Mouse (Mus musculus): Measurements from ENCODE around the gene Fignl1. TPM values are rescaled to one million over a fixed set of nuclear protein-coding genes. Genes with fewer than 3 reads are reported as not detected.
A peak's percentile ranks its signal among the peaks of the same experiment; 100 is the strongest.

Fignl1 gene
- polyA plus RNA-seq, 1 experiment from 2014 or later, result 76.2 TPM

- 34% methylated on average over 3 of the region's 3 CpGs for WGBS (ENCODE audit: insufficient replicate concordance)
- H3K9ac ChIP-seq (ENCODE audit: low read depth, low read length), result no peak overlapping the region
- H3K36me3 ChIP-seq (ENCODE audit: control insufficient read depth, insufficient read depth), result no peaks in the 10 kb centered on the region
- H3K4me3 ChIP-seq (ENCODE audit: low read depth, low read length), result no peak overlapping the region
- no peaks in the 10 kb centered on the region for H3K9me3 ChIP-seq (replicated peaks; ENCODE audit: control insufficient read depth, low read length)
- ATAC-seq (ENCODE audit: low read depth), result no peak
- H3K27ac ChIP-seq (ENCODE audit: low read length), result peak overlapping the region; percentile 67
- no peaks in the 10 kb centered on the region for H3K27me3 ChIP-seq (ENCODE audit: control insufficient read depth, insufficient read depth, low read depth, low read length)
- peaks cover 52% of the 10 kb centered on the region for H3K4me1 ChIP-seq (ENCODE audit: control insufficient read depth, low read depth, low read length)
- no peak overlapping the region for H3K4me2 ChIP-seq (ENCODE audit: low read depth, low read length)
Observed at GRCm38 (mm10) chr11:11820737-11821136, 12.0 kb upstream of the Fignl1 start.

GRCm38 (mm10) chr11:11820251-11820650, 11.5 kb upstream of the Fignl1 start:
- WGBS (ENCODE audit: insufficient replicate concordance), result 3% methylated on average over 2 of the region's 2 CpGs
- H3K27me3 ChIP-seq (ENCODE audit: control insufficient read depth, insufficient read depth, low read depth, low read length), result no peaks in the 10 kb centered on the region
- H3K9me3 ChIP-seq (replicated peaks; ENCODE audit: control insufficient read depth, low read length), result no peaks in the 10 kb centered on the region
- H3K4me2 ChIP-seq (ENCODE audit: low read depth, low read length), result no peak overlapping the region
- ATAC-seq (ENCODE audit: low read depth), result peak; percentile 28
- H3K4me3 ChIP-seq (ENCODE audit: low read depth, low read length), result no peak overlapping the region
- no peak overlapping the region for H3K9ac ChIP-seq (ENCODE audit: low read depth, low read length)
- H3K36me3 ChIP-seq (ENCODE audit: control insufficient read depth, insufficient read depth), result no peaks in the 10 kb centered on the region
- H3K27ac ChIP-seq (ENCODE audit: low read length), result peak overlapping the region; percentile 67
- H3K4me1 ChIP-seq (ENCODE audit: control insufficient read depth, low read depth, low read length), result peaks cover 56% of the 10 kb centered on the region

- no peak overlapping the region for H3K9ac ChIP-seq (ENCODE audit: low read depth, low read length)
- no peaks in the 10 kb centered on the region for H3K27me3 ChIP-seq (ENCODE audit: control insufficient read depth, insufficient read depth, low read depth, low read length)
- 80% methylated on average over 5 of the region's 5 CpGs for WGBS (ENCODE audit: insufficient replicate concordance)
- H3K27ac ChIP-seq (ENCODE audit: low read length), result no peak overlapping the region
- no peak overlapping the region for H3K4me2 ChIP-seq (ENCODE audit: low read depth, low read length)
- no peak for ATAC-seq (ENCODE audit: low read depth)
- no peak overlapping the region for H3K4me3 ChIP-seq (ENCODE audit: low read depth, low read length)
- no peaks in the 10 kb centered on the region for H3K9me3 ChIP-seq (replicated peaks; ENCODE audit: control insufficient read depth, low read length)
- H3K4me1 ChIP-seq (ENCODE audit: control insufficient read depth, low read depth, low read length), result peaks cover 59% of the 10 kb centered on the region
- H3K36me3 ChIP-seq (ENCODE audit: control insufficient read depth, insufficient read depth), result no peaks in the 10 kb centered on the region
Observed at GRCm38 (mm10) chr11:11819206-11819605, 10.4 kb upstream of the Fignl1 start.

GRCm38 (mm10) chr11:11818797-11819196, 10.0 kb upstream of the Fignl1 start:
- Histone ChIP-seq H3K4me3 (ENCODE audit: low read depth, low read length) (no peak overlapping the region), H3K27ac (ENCODE audit: low read length) (peak overlapping the region; percentile 24; the same call in 1 of the 2 replicates), H3K27me3 (ENCODE audit: control insufficient read depth, insufficient read depth, low read depth, low read length) (no peaks in the 10 kb centered on the region), H3K4me1 (ENCODE audit: control insufficient read depth, low read depth, low read length) (peaks cover 54% of the 10 kb centered on the region), H3K4me2 (ENCODE audit: low read depth, low read length) (no peak overlapping the region), H3K36me3 (ENCODE audit: control insufficient read depth, insufficient read depth) (no peaks in the 10 kb centered on the region), H3K9ac (ENCODE audit: low read depth, low read length) (no peak overlapping the region), H3K9me3 (replicated peaks; ENCODE audit: control insufficient read depth, low read length) (no peaks in the 10 kb centered on the region)
- ATAC-seq (ENCODE audit: low read depth), result no peak
- 93% methylated on average over 6 of the region's 6 CpGs for WGBS (ENCODE audit: insufficient replicate concordance)

- peak overlapping the region; percentile 81 for H3K27ac ChIP-seq (ENCODE audit: low read length)
- ATAC-seq (ENCODE audit: low read depth), result peak; percentile 91
- H3K36me3 ChIP-seq (ENCODE audit: control insufficient read depth, insufficient read depth), result no peaks in the 10 kb centered on the region
- H3K9me3 ChIP-seq (replicated peaks; ENCODE audit: control insufficient read depth, low read length), result no peaks in the 10 kb centered on the region
- H3K4me1 ChIP-seq (ENCODE audit: control insufficient read depth, low read depth, low read length), result peaks cover 38% of the 10 kb centered on the region
- no peaks in the 10 kb centered on the region for H3K27me3 ChIP-seq (ENCODE audit: control insufficient read depth, insufficient read depth, low read depth, low read length)
- peak overlapping the region; percentile 52 for H3K4me2 ChIP-seq (ENCODE audit: low read depth, low read length)
- H3K4me3 ChIP-seq (ENCODE audit: low read depth, low read length), result peak overlapping the region; percentile 8
- peak overlapping the region; percentile 12 for H3K9ac ChIP-seq (ENCODE audit: low read depth, low read length)
- WGBS (ENCODE audit: insufficient replicate concordance), result 22% methylated on average over 3 of the region's 3 CpGs
Observed at GRCm38 (mm10) chr11:11815737-11816136, 7.0 kb upstream of the Fignl1 start.

- Histone ChIP-seq H3K9me3 (replicated peaks; ENCODE audit: control insufficient read depth, low read length) (no peaks in the 10 kb centered on the region), H3K4me1 (ENCODE audit: control insufficient read depth, low read depth, low read length) (peaks cover 46% of the 10 kb centered on the region), H3K36me3 (ENCODE audit: control insufficient read depth, insufficient read depth) (no peaks in the 10 kb centered on the region), H3K27me3 (ENCODE audit: control insufficient read depth, insufficient read depth, low read depth, low read length) (no peaks in the 10 kb centered on the region), H3K4me2 (ENCODE audit: low read depth, low read length) (peak overlapping the region; percentile 42), H3K9ac (ENCODE audit: low read depth, low read length) (0 out of 2 replicates have a peak overlapping the region, but pooled peaks have one; percentile 10), H3K27ac (ENCODE audit: low read length) (peak overlapping the region; percentile 53), H3K4me3 (ENCODE audit: low read depth, low read length) (peak overlapping the region; percentile 16; the same call in 1 of the 2 replicates)
- peak; percentile 46 for ATAC-seq (ENCODE audit: low read depth)
- WGBS (ENCODE audit: insufficient replicate concordance), result 6% methylated on average over 9 of the region's 9 CpGs
Observed at GRCm38 (mm10) chr11:11811906-11812480, 3.2 kb upstream of the Fignl1 start.

- Histone ChIP-seq H3K4me3 (ENCODE audit: low read depth, low read length) (peak overlapping the region; percentile 88), H3K27me3 (ENCODE audit: control insufficient read depth, insufficient read depth, low read depth, low read length) (no peaks in the 10 kb centered on the region), H3K4me1 (ENCODE audit: control insufficient read depth, low read depth, low read length) (peaks cover 32% of the 10 kb centered on the region), H3K9ac (ENCODE audit: low read depth, low read length) (peak overlapping the region; percentile 90), H3K27ac (ENCODE audit: low read length) (peak overlapping the region; percentile 98), H3K4me2 (ENCODE audit: low read depth, low read length) (peak overlapping the region; percentile 100), H3K9me3 (replicated peaks; ENCODE audit: control insufficient read depth, low read length) (no peaks in the 10 kb centered on the region), H3K36me3 (ENCODE audit: control insufficient read depth, insufficient read depth) (peaks cover 11% of the 10 kb centered on the region)
- ATAC-seq (ENCODE audit: low read depth), result no peak
- WGBS (ENCODE audit: insufficient replicate concordance), result 22% methylated on average over 11 of the region's 11 CpGs
Observed at GRCm38 (mm10) chr11:11809404-11810175, 828 bp upstream of the Fignl1 start.

- Histone ChIP-seq H3K27me3 (ENCODE audit: control insufficient read depth, insufficient read depth, low read depth, low read length) (no peaks in the 10 kb centered on the region), H3K4me1 (ENCODE audit: control insufficient read depth, low read depth, low read length) (peaks cover 32% of the 10 kb centered on the region), H3K36me3 (ENCODE audit: control insufficient read depth, insufficient read depth) (peaks cover 23% of the 10 kb centered on the region), H3K4me3 (ENCODE audit: low read depth, low read length) (peak overlapping the region; percentile 88), H3K4me2 (ENCODE audit: low read depth, low read length) (peak overlapping the region; percentile 77), H3K9ac (ENCODE audit: low read depth, low read length) (peak overlapping the region; percentile 93), H3K9me3 (replicated peaks; ENCODE audit: control insufficient read depth, low read length) (no peaks in the 10 kb centered on the region), H3K27ac (ENCODE audit: low read length) (peak overlapping the region; percentile 98)
- WGBS (ENCODE audit: insufficient replicate concordance), result 3% methylated on average over 25 of the region's 25 CpGs
- ATAC-seq (ENCODE audit: low read depth), result peak; percentile 68
Observed at GRCm38 (mm10) chr11:11808035-11808819, 535 bp downstream of the Fignl1 start.
